Comparison of ENCODE assay signal across 9 mouse cellular contexts in the genomic region with DNA sequence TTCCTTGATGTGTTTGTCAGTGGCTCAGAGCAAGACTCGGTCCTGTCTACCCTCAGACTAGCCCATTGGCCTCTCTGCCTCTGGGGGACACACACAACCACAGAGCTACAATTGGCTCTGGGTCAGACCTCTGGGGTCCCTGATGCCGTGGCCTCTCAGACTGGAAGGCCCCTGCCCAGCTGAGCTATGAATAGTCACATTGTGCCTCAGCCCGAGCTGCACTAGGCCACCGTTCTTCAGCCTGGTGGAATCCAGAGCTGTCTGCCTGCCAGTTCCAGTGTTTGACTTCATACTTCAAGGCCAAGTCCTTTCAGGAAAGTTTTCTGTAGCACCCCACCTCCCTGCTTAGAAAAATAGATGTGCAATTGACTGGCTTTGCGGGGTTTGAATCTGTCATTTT.
DNase-seq lines count a peak whose midpoint lies in the region; ATAC-seq and TF ChIP-seq lines count a peak whose summit lies in the region.
"Had no signal": no experiment of that assay in that cellular context is flagged by ENCODE, and none has a peak within 500 bp of the region (broad histone marks: within the 10 kb centered on the region; RNA-seq: fewer than 3 reads in every experiment).

No protein-coding gene starts in this region.

- no peak overlapping the region for H3K4me3 ChIP-seq in kidney, embryonic 16.5 days (ENCODE audit: low read length)
- no peak overlapping the region for H3K4me3 ChIP-seq in brown adipose tissue, adult 24 weeks (ENCODE audit: insufficient read depth, low read depth, low read length)
- H3K4me3 ChIP-seq in heart, embryonic 11.5 days (ENCODE audit: low read depth, low read length), result no peak overlapping the region
- no peak overlapping the region for H3K4me3 ChIP-seq in lung, embryonic 14.5 days (ENCODE audit: low read depth, low read length)
- no peak overlapping the region for H3K4me3 ChIP-seq in midbrain, embryonic 13.5 days (replicated peaks)

- H3K4me1 ChIP-seq in kidney, embryonic 16.5 days (ENCODE audit: insufficient read depth, low read length), result peaks cover 20% of the 10 kb centered on the region
- peaks cover 51% of the 10 kb centered on the region for H3K4me1 ChIP-seq in brown adipose tissue, adult 24 weeks (ENCODE audit: control insufficient read depth, insufficient read depth, insufficient read length, low read length)
- peaks cover 35% of the 10 kb centered on the region for H3K4me1 ChIP-seq in heart, embryonic 11.5 days (ENCODE audit: control insufficient read depth, insufficient read depth, low read length)
- peaks cover 24% of the 10 kb centered on the region for H3K4me1 ChIP-seq in lung, embryonic 14.5 days (ENCODE audit: insufficient read depth)
- no peaks in the 10 kb centered on the region for H3K4me1 ChIP-seq in midbrain, embryonic 13.5 days (replicated peaks)

- DNase-seq in kidney, adult 8-10 months, result no peak
- peak; percentile 53 for DNase-seq in lung, embryonic 14.5 days
- DNase-seq in left cerebral cortex, adult 9 months (ENCODE audit: low spot score in 2 of 2), result no peak
- DNase-seq: adrenal gland, adult 2 months had no signal

- 61% methylated on average over 5 of the region's 5 CpGs for WGBS in kidney, embryonic 16.5 days
- WGBS in heart, embryonic 11.5 days (ENCODE audit: insufficient replicate concordance), result 40% methylated on average over 5 of the region's 5 CpGs
- 37% methylated on average over 5 of the region's 5 CpGs for WGBS in lung, embryonic 14.5 days
- 68% methylated on average over 5 of the region's 5 CpGs for WGBS in midbrain, embryonic 13.5 days

- no peaks in the 10 kb centered on the region for H3K27me3 ChIP-seq in kidney, embryonic 16.5 days (ENCODE audit: insufficient read depth, low read length)
- no peaks in the 10 kb centered on the region for H3K27me3 ChIP-seq in heart, embryonic 11.5 days (ENCODE audit: control insufficient read depth, insufficient read depth, low read length)
- no peaks in the 10 kb centered on the region for H3K27me3 ChIP-seq in lung, embryonic 14.5 days (ENCODE audit: insufficient read depth, low read length)
- H3K27me3 ChIP-seq in midbrain, embryonic 13.5 days, result no peaks in the 10 kb centered on the region

- H3K4me2 ChIP-seq in kidney, embryonic 16.5 days (replicated peaks; ENCODE audit: low read depth, low read length), result no peak overlapping the region
- no peak overlapping the region for H3K4me2 ChIP-seq in heart, embryonic 11.5 days
- no peak overlapping the region for H3K4me2 ChIP-seq in lung, embryonic 14.5 days
- H3K4me2 ChIP-seq in midbrain, embryonic 13.5 days (replicated peaks), result no peak overlapping the region

- peak overlapping the region; percentile 70; the same call in 1 of the 2 replicates for H3K27ac ChIP-seq in kidney, embryonic 16.5 days (ENCODE audit: low read length)
- H3K27ac ChIP-seq in brown adipose tissue, adult 24 weeks (replicated peaks; ENCODE audit: low read depth, low read length), result 0 out of 2 replicates have a peak overlapping the region, but pooled peaks have one; percentile 40
- peak overlapping the region; percentile 50; the same call in 1 of the 2 replicates for H3K27ac ChIP-seq in heart, embryonic 11.5 days (ENCODE audit: low read depth, low read length)
- peak overlapping the region; percentile 88 for H3K27ac ChIP-seq in lung, embryonic 14.5 days (ENCODE audit: low read depth)
- H3K27ac ChIP-seq in midbrain, embryonic 13.5 days, result no peak overlapping the region

- no peaks in the 10 kb centered on the region for H3K36me3 ChIP-seq in kidney, embryonic 16.5 days (ENCODE audit: insufficient read depth, low read length)
- no peaks in the 10 kb centered on the region for H3K36me3 ChIP-seq in heart, embryonic 11.5 days (ENCODE audit: control insufficient read depth, insufficient read depth, low read length)
- H3K36me3 ChIP-seq in lung, embryonic 14.5 days (ENCODE audit: insufficient read depth), result no peaks in the 10 kb centered on the region
- no peaks in the 10 kb centered on the region for H3K36me3 ChIP-seq in midbrain, embryonic 13.5 days

- no peak for ATAC-seq in kidney, embryonic 16.5 days (ENCODE audit: low FRiP score, low TSS enrichment)
- no peak for ATAC-seq in heart, embryonic 11.5 days (replicated peaks; ENCODE audit: insufficient number of reproducible peaks, low FRiP score, low TSS enrichment)
- peak; percentile 75 for ATAC-seq in lung, embryonic 14.5 days (ENCODE audit: insufficient read depth)
- no peak for ATAC-seq in midbrain, embryonic 13.5 days
- no peak for ATAC-seq in megakaryocyte, adult 5-6 weeks (ENCODE audit: poor library complexity, severe bottlenecking)

- TF ChIP-seq CTCF in lung, embryonic 14.5 days (IDR thresholded peaks at IDR 0.05; ENCODE audit: low read depth), result no peak

- H3K9ac ChIP-seq in kidney, embryonic 16.5 days (replicated peaks; ENCODE audit: low read length), result no peak overlapping the region
- no peak overlapping the region for H3K9ac ChIP-seq in heart, embryonic 11.5 days (ENCODE audit: low read depth, low read length)
- no peak overlapping the region for H3K9ac ChIP-seq in lung, embryonic 14.5 days
- H3K9ac ChIP-seq in midbrain, embryonic 13.5 days (replicated peaks), result no peak overlapping the region

- H3K9me3 ChIP-seq in kidney, embryonic 16.5 days (ENCODE audit: low read length), result no peaks in the 10 kb centered on the region
- no peaks in the 10 kb centered on the region for H3K9me3 ChIP-seq in heart, embryonic 11.5 days (replicated peaks; ENCODE audit: control insufficient read depth, low read length)
- H3K9me3 ChIP-seq in lung, embryonic 14.5 days (ENCODE audit: low read depth, low read length), result no peaks in the 10 kb centered on the region
- H3K9me3 ChIP-seq in midbrain, embryonic 13.5 days, result no peaks in the 10 kb centered on the region
